Mouse (Mus musculus): ENCODE data around the gene Serpinb9b.

Serpinb9b gene

DNA sequence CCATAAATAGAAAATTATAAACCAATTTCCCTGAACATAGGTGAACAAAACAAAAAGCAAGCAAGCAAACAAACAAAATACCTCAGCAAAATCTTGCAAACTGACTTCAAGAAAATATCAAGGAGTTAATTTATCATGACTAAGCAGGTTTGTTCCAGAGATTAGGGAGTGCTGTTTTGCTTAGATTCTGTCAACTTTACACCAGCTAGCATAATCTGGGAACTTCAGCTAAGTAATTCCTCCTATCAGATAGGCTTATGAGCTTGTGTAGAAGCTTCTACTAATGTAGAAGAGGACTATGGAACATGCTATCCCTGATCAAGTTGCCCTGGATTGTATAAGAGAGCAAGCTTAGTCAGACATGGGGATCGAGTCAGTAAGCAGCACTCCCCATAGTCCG lies 20.0 kb downstream of the Serpinb9b start:
- DNase-seq = no peak

DNA sequence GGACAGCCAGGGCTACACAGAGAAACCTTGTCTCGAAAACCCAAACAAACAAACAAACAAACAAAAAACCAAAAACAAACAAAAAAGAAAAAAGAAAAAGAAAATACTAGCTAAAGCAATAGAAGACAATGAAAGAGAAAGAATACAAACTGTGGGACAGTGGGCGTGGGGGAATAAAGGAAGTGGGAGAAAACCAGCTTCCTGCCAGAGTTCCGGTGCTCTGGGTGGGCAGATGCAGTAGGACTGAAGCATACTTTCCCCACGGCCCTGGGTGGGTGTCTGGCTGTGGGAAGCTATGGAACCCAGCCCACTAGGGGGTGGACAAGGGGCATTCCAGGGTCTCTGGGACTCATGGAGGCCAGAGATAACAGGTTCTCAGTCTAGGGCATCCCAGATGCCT lies 21.0 kb downstream of the Serpinb9b start:
- DNase-seq = peak; percentile 13

DNA sequence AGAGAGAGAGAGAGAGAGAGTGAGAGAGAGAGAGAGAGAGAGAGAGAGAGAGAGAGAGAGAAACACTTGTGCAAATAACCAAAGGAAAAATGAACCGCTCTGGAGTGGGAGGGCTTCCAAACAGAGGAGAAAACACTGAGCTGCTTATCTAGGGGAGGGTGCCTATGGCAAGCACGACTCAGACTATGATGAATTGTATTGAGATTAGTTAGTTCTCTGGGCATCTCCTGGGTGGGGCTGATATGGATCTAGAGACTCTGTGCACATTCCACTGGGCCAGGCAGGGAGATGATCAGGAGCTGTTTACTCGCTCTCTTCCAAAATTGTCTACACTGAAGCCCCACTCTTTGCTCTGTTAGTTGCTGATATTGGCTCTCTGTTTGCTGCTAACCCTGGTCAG lies 24.5 kb downstream of the Serpinb9b start:
- no peak for DNase-seq

DNA sequence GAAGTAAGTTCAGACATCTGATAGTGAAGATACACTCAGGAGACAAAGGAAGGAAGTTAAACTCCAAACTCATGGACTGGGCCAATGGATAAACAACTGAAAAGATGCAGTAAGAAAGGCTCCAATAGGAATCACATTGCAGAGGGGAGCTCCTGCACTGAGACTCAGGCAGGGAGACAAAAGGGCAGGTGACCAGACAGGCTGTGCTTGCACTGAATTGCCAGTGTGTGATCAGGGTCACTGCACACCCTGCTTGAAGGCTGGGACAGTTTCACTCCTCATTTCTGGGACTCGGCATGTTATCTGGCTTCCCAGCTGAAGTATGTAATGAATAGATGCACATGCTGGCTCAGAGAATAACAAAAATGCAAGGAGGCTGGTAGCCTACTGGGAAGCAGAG lies 35.8 kb downstream of the Serpinb9b start:
- no peak for DNase-seq

DNA sequence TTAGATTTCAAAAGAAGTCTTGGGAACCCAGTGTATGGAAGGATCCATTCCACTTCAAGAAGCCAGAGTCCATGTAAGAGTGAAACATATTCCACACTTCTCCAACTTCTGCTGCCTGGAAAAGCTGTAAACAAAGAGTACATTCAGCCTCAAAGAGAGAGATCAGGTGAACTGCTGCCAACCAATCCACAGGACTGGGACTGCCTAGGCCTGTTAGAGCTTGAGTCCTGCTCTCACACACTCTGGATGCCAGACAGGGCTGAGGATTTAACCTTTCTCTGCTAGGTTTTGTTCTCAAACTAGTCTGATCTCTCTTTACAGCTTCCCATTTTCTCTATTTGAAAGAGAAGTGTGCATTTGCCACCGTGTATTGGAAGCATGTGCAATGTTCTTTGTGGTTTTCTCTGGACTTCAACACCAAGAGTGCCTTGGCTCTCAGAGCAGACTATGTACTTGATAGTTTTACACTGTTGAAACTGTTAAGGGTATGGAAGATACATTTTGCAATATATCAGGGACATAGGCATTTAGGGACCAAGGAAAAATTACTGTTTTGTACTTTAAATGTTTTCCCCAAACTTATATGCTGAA lies 40.3 kb downstream of the Serpinb9b start:
- DNase-seq = no peak

DNA sequence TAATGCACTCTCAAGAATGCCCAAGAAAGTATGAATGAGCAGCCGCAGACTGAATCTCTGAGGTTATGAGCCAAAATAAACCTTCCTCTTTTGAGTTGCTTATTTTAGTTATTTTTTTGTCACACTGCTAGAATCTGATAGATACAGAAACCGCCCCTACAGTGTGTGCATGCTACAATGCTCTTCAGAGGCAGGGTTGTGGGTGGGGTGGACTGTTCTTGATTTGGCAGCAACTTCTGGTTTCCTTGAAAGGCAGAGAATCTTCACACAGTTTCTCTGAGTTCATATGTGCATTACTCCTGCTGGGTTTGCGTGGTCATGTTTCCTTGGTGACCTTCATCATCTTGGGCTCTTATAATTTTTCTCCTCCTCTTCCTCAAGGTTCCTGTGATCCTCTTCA lies 40.9 kb downstream of the Serpinb9b start:
- DNase-seq = no peak

DNA sequence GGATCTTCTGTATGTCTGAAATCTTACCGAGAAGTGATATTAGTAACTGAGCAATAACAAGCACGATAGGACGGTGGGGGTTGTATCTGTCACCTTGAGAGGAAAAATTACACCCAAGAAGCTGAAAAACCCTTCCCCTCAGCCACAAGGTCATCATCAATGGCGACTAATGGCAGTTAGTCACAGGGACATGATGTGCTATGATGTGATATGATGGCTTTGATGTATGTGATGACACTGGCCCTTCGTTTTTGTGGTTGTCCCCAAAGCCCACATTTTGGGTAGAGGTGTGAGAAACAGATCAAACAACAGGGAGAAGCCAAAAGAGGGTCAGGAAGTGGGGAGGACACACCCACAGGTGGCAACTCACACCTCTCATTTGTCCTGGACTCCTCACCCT lies 44.6 kb downstream of the Serpinb9b start:
- DNase-seq = no peak

DNA sequence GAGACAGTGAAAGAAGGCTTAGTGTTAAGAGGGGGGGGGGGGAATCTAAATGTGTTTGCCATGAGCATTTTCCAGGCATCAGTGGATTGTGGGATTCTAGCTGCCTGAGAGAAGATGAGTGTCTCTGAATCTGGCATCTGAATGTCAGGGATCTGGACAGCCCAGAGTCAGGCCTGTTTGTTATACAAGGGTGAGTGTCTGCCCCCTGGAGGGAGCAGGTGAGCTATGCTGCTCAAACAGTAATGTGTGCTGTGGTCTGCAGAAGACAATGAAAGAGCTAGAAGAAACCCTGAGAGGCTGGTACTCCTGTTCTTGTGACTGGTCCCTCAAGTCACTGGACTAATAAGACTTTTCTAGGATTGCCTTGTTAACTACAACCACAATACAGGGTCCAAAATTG lies 46.8 kb downstream of the Serpinb9b start:
- peak; percentile 33 for DNase-seq

DNA sequence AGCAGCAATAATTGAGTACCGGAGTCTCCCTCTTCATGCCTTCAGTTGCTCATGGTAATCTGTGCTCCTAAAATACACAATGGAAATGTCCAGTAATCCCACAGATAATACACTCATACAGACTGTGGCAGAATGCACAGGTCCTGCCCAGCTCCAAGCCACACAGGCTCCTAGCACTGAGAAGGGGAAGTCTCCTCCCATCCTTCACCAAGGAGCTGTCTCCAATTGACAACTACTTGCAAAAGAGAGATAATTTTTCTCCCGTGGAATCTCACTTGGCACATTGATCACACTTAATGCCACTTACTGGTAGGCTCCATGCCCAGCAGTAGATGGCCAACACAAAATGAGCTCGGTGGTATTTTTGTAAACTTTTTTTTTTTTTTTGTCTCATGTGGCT lies 49.0 kb downstream of the Serpinb9b start:
- no peak for DNase-seq

DNA sequence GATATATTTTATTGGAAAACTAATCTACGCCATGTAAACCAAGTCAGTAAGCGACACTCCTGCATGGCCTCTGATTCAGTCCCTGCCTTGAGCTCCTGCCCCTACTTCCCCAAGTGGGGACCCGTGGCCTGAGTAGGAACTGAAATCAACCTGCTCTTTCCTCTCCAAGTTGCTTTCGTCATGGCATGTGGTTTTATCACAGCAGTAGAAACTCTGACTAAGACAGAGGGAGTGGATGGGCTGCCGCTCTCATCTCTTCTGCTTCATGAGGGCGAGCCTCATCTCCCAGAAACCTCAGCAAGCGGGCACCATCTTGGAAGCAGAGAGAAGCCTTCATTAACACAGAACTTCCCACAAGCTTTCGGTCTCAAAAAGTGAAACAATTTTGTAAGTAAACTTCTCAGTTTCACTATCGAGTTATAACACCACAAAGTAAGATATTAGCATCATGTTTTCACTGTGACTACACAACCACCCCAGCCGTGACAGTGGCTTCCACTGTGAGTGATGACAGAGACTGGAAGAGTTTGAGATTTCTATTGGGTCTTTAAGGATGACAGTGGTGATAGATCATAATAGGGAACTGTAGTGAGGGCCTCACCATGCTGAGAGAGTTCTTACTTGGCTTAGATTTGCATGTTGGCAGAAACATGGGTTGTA lies 49.9 kb downstream of the Serpinb9b start:
- no peak for DNase-seq

DNA sequence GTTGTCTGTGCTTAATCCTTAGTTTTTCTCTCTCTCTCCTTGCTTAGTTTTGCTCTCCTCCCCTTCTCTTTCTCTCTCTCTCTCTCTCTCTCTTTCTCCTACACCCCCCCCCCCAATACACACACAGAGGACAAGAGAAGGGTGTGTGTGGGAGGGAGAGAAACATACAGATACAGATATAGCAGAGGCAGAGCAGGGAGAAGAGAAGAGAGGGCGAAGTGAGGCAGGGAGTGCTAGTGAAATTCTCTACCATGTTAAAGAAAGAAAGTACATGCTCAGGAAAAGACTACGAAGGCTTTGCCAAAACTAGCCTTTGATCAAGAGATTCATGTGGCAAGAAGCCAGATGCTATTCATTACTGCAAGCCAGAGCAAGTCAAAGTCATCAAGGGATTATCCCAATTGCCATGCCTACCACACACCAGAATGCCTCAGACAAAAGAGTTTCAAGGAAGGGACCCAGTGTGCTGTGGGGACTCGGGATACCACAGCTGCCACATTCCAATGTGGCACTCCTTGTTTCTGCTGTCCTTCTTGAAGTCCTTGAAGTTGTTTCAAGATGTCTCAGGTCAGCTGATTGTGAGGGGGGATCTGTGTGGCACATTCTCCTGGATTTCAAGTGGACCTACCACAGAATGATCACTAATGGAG lies 51.0 kb downstream of the Serpinb9b start, which contains the start of gene Serpinb1b:
Serpinb1b (plus strand) TSS at position 520 of the 650 bp plus-strand sequence.
- DNase-seq = no peak

DNA sequence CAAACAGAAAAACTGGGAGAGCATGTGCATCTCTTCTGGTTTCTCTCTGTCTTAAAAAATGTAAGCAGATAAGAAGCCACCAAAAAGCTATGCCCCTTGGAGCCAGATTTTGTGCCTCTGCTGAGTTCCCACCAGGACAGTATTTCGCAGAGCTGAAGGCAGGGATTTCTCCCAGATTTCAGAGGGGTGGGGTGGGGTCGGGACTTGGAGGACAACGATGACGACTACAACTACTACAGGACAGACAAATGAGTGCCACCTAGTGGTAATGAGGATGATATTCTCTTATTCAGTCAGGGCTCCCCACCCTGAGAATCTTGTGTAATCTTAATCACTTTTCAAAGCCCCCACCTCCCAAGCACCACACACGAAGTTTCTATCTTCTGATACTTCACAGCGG lies 52.2 kb downstream of the Serpinb9b start:
- DNase-seq = no peak

DNA sequence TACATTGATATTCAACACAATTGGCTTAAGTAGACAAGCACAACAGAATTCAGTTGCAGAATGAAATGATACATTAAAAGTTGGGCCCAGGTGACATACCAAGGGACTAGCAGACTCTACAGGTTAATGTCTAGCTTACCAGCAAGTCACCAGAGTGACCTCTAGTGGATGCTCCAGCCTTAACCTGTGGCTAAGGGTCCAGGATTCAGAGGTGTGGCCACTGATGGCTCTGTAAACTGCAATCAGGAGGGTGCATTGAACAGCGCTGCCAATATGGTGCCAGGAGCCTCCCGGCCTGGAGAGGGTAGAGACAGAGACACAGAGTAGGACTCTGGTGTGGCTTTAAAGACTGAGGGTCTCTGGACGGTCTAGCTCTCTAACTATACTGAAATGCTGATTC lies 53.1 kb downstream of the Serpinb9b start:
- DNase-seq = peak; percentile 9

DNA sequence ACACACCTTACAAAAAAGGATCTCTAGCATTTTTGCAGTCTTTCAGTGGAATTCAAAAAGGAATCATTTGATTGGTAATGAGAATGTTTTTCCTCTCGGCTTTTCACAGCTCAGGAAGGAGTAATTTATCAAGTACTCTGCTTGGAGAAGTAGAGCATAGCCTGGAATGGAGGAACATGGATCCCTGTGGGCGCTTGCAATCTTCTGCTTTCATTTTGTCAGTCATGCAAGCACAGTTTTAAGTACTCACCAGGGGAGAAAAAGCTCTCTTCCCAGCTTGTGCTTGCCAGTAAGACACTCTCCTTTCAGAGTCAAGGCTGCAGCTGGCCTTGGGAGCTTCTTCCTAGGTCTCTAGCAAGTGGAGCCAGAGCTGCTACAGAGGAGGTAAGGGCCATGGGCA lies 56.6 kb downstream of the Serpinb9b start:
- no peak for DNase-seq

DNA sequence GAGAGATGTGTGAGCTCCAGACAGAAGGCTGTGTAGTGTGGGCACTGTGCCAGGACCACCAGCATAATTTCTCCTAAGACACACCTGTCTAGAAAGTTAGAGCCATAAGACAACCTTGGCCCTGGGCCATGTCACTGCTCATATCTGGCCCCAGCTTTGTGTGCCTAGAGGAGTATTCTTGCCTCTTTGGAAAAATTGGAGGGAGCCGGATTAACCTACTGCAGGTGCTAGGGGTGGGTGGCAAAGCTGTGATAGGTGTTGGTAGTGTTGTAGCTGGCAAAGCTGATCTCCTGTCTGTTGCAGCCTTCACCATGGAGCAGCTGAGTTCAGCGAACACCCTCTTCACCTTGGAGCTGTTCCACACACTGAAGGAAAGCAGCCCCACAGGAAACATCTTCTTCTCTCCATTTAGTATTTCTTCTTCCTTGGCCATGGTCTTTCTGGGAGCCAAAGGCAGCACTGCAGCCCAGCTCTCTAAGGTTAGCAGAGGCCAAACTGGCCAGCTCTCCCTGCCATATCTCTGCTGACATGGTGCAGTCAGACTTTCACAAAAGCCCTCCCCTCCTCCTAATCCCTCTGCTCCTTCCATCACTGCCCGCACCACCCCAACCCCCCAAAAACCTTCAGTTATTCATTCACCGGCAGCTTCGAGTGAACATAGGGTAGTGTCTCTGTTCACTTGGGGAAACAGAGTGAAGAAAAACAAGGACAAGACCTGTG lies 57.9 kb downstream of the Serpinb9b start:
- DNase-seq = no peak

DNA sequence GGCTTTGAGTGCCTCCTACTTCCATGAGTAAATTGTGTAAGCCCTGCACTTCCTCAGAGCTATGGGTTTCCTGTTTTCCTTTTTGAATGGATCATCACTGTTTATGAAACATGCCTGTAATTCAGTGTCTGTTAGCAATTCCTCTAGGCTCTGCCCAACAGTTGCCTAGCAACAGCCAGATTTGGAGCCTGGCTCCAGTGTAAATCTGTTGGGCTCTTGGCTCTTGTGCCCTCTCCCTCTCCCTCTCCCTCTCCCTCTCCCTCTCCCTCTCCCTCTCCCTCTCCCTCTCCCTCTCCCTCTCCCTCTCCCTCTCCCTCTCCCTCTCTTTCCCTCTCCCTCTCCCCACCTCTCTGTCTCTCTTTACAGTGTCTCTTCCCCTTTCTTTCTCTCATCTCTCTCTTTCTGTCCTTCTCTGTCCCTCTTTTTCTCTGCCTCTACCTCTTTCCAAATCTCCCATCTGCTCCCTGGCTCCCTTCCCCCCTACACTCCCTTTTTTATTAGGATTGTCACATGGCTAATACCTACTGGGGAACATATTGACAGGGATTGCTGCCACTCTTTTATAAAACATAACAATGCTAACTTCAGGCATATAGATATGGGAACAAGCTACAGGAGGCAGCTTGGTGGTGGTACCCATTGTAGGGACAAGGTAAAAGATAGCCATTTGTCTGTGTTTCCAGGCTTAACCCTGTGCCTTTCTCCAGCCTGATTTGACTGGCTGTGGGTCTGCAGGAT lies 58.6 kb downstream of the Serpinb9b start:
- DNase-seq = no peak

DNA sequence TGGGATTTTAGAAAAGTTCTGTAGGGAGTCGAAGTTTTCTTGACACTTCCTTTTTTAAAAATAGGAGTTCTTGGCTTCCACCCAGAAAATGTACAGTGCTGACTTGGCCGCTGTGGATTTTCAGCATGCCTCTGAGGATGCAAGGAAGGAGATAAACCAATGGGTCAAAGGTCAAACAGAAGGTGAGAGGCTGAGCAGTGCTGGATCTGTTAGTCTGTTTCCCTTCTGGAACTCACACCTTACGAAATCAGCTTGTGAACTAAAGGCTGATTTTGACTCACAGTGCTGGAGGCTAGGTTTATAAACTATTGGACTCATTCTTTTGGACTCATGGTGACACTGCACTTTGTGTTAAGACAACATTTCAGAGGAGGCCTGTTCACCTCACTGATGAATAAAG lies 62.4 kb downstream of the Serpinb9b start:
- no peak for DNase-seq

DNA sequence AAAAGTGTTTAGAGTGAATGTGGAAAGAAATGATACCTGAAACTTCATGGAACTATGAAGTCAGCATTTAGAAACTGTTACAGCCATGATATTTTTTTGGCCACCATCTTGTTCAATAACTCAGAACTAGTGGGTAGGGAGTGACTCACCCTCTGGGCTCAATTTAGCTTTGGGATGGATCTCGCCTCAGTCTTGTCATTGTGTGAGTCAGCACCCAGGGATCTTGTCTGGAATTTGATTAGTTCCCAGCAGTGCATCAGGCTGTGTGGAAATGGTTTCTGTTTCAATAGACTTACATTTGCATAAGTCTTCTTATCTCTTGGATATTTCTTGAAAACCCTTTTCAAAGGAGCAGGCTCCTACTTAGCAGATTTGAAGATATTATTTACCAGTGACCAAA lies 63.3 kb downstream of the Serpinb9b start:
- DNase-seq = no peak

DNA sequence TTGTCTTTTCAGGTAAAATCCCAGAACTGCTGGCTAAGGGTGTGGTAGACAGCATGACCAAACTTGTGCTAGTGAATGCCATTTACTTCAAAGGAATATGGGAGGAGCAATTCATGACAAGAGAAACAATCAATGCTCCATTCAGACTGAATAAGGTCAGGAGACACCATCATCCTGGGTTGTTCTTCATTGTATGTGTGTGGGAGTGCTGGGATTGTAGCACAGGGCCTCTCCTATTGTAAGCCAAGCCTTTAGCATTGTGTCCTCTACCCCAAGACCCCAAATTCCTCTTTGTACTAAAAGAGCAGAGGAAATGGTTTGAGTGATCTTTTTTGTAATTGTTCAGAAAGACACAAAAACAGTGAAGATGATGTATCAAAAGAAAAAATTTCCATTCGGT lies 64.1 kb downstream of the Serpinb9b start:
- no peak for DNase-seq
